ENCODE assay signal across 8 mouse cellular contexts in genomic region chr11:103170494-103171285, GRCm38 (mm10). TPM values are rescaled to one million over a fixed set of nuclear protein-coding genes. Genes with fewer than 3 reads are reported as not detected.
DNase-seq lines count a peak whose midpoint lies in the region; ATAC-seq lines count a peak whose summit lies in the region.

Fmnl1 (plus strand) TSS chr11:103171107.

- no peaks in the 10 kb centered on the region for H3K9me3 ChIP-seq in forebrain, embryonic 15.5 days
- H3K9me3 ChIP-seq in limb, embryonic 12.5 days: no peaks in the 10 kb centered on the region
- no peaks in the 10 kb centered on the region for H3K9me3 ChIP-seq in midbrain, embryonic 15.5 days

- H3K9ac ChIP-seq in forebrain, embryonic 15.5 days (replicated peaks): peak within 1 kb of the TSS; percentile 66
- H3K9ac ChIP-seq in limb, embryonic 12.5 days (replicated peaks): peak within 1 kb of the TSS; percentile 60
- H3K9ac ChIP-seq in midbrain, embryonic 15.5 days: peak within 1 kb of the TSS; percentile 80

- WGBS in forebrain, embryonic 15.5 days: under 1% methylated on average over 61 of the region's 84 CpGs
- WGBS in limb, embryonic 12.5 days: 2% methylated on average over 80 of the region's 84 CpGs
- WGBS in midbrain, embryonic 15.5 days: 1% methylated on average over 31 of the region's 84 CpGs

- peak within 1 kb of the TSS; percentile 52 for H3K4me3 ChIP-seq in forebrain, embryonic 15.5 days
- peak within 1 kb of the TSS; percentile 64 for H3K4me3 ChIP-seq in limb, embryonic 12.5 days (replicated peaks)
- H3K4me3 ChIP-seq in midbrain, embryonic 15.5 days: peak within 1 kb of the TSS; percentile 54

- ATAC-seq in forebrain, embryonic 15.5 days (replicated peaks): peak; percentile 84
- no peak for ATAC-seq in limb, embryonic 12.5 days (ENCODE audit: insufficient number of reproducible peaks, insufficient read depth, low FRiP score, low TSS enrichment, low read depth)
- peak; percentile 89 for ATAC-seq in midbrain, embryonic 15.5 days (replicated peaks)

- H3K4me1 ChIP-seq in forebrain, embryonic 15.5 days: peaks cover 16% of the 10 kb centered on the region
- H3K4me1 ChIP-seq in limb, embryonic 12.5 days (replicated peaks): peaks cover 18% of the 10 kb centered on the region
- peaks cover 56% of the 10 kb centered on the region for H3K4me1 ChIP-seq in midbrain, embryonic 15.5 days

- peaks cover 41% of the 10 kb centered on the region for H3K27me3 ChIP-seq in forebrain, embryonic 15.5 days
- H3K27me3 ChIP-seq in limb, embryonic 12.5 days: peaks cover 76% of the 10 kb centered on the region
- peaks cover 3% of the 10 kb centered on the region; the same call in 1 of the 2 replicates for H3K27me3 ChIP-seq in midbrain, embryonic 15.5 days (replicated peaks)

- no peak for DNase-seq in frontal cortex, adult 2 months (ENCODE audit: extremely low spot score in 1 of 2, low spot score in 1 of 2)
- no peak for DNase-seq in frontal cortex, postnatal 14 days (ENCODE audit: low spot score in 2 of 2)
- DNase-seq in adrenal gland, adult 2 months: peak; percentile 69
- DNase-seq in induced T-regulatory cell, adult 2 months (ENCODE audit: low read depth): peak; percentile 78
- peak; percentile 77 to 79 for DNase-seq in thymus, adult 18-20 months

- 0 out of 2 replicates have a peak within 1 kb of the TSS, but pooled peaks have one; percentile 4 for H3K27ac ChIP-seq in forebrain, embryonic 15.5 days (replicated peaks)
- no peak within 1 kb of the TSS for H3K27ac ChIP-seq in limb, embryonic 12.5 days
- peak within 1 kb of the TSS; percentile 72 for H3K27ac ChIP-seq in midbrain, embryonic 15.5 days

- no peaks in the 10 kb centered on the region for H3K36me3 ChIP-seq in forebrain, embryonic 15.5 days
- no peaks in the 10 kb centered on the region for H3K36me3 ChIP-seq in limb, embryonic 12.5 days
- H3K36me3 ChIP-seq in midbrain, embryonic 15.5 days (replicated peaks): no peaks in the 10 kb centered on the region

- H3K4me2 ChIP-seq in forebrain, embryonic 15.5 days (replicated peaks): peak within 1 kb of the TSS; percentile 74
- peak within 1 kb of the TSS; percentile 99 for H3K4me2 ChIP-seq in limb, embryonic 12.5 days
- peak within 1 kb of the TSS; percentile 86 for H3K4me2 ChIP-seq in midbrain, embryonic 15.5 days

RNA-seq across cellular contexts. Expression of gene Fmnl1, which starts in this region (rescaled TPM):
- polyA plus RNA-seq in frontal cortex, adult 2 months (2012; rRNA removed): 76.2 and 85.2 TPM in 2 replicates
- total RNA-seq in adrenal gland, adult 2 months (2021): 10 to 100 TPM; 18.9 to 24.2 TPM
- 16.3 and 19.2 TPM in 2 replicates for polyA plus RNA-seq in adrenal gland, adult 2 months (2012; rRNA removed)
- polyA plus RNA-seq in forebrain, embryonic 15.5 days (2015; fragmentation: Nextera tagmentation; extraction: Ambion mirVana): 1.7 and 3.1 TPM in 2 replicates
- 0.78 and 1.4 TPM in 2 replicates for polyA plus RNA-seq in limb, embryonic 12.5 days (2016; fragmentation: Nextera tagmentation; extraction: Ambion mirVana)
- 7.0 and 7.5 TPM in 2 replicates for polyA plus RNA-seq in midbrain, embryonic 15.5 days (2015; fragmentation: Nextera tagmentation; extraction: Ambion mirVana)

Comparison
In these comparisons a context has a peak if more than half of its experiments do, and no peak if none do; other contexts are left out.
1. DNase-seq: peak in adrenal gland, adult 2 months (single experiment), induced T-regulatory cell, adult 2 months (single experiment) and thymus, adult 18-20 months (2 of 2); none in frontal cortex, adult 2 months (0 of 2) and frontal cortex, postnatal 14 days (0 of 2).
2. Peak in every context shown above with its lines, with median percentiles within 50 percentile points of each other: H3K4me2 ChIP-seq, H3K4me3 ChIP-seq and H3K9ac ChIP-seq.